Mouse (Mus musculus) embryonic fibroblast, embryonic 13.5 days (primary cell): ENCODE results near the gene Cdc14a. TPM values are rescaled to one million over a fixed set of nuclear protein-coding genes. Genes with fewer than 3 reads are reported as not detected.

ENCODE experiments used
- H3K27ac ChIP-seq: 2 replicates; pipeline ENCODE4 v1.5.1; 2012; ENCODE audit warnings: low read length, control low read depth, inconsistent platforms; ENCODE audit not compliant: insufficient read depth
- H3K4me1 ChIP-seq: 2 replicates; pipeline ENCODE4 v1.6.1; 2011; ENCODE audit warnings: low read length; ENCODE audit not compliant: control insufficient read depth, insufficient read depth
- H3K4me3 ChIP-seq: 2 replicates; pipeline ENCODE4 v1.5.1; 2011; ENCODE audit warnings: mild to moderate bottlenecking, control low read depth, low read length; ENCODE audit not compliant: insufficient read depth
- CTCF ChIP-seq: IDR thresholded peaks from 2 replicates; pipeline ENCODE4 v1.5.1; 2011; ENCODE audit warnings: mild to moderate bottlenecking, control low read depth, low read length, moderate library complexity, borderline replicate concordance; ENCODE audit not compliant: insufficient read depth
- POLR2A ChIP-seq: IDR thresholded peaks from 2 replicates; pipeline ENCODE4 v1.6.1; 2011; ENCODE audit warnings: low read depth, mild to moderate bottlenecking, control low read depth, low read length, moderate library complexity
- polyA plus RNA-seq: library from polyadenylated mRNA; stranded (reverse); fragments of >200 nt; gene quantifications from 2 replicates; pipeline ENCODE4 v1.2.4, GENCODE M21; 2011; ENCODE audit warnings: low read depth; ENCODE audit not compliant: missing spikeins, insufficient read length

The Cdc14a gene
- polyA plus RNA-seq, 1 experiment: 2.6 TPM

DNA sequence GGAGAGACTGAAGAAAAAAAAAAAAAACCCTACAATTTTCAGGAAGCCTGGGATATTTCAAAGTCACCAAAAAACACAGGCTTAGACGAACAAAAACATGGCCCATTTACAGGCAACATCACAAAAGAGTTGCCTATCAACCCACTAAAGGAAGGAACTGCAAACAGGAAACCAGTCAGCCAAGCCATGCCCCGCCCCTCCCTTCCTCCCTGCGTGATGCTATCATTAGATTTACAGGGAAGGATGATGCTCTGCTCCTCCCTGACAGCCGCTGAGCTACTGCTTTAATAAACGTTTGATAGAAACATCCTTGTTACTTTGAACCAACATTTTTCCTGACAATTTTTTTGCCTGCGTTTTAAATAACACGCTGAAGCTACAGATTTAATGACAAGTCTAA lies 39.5 kb downstream of the Cdc14a start:
- no peak for TF ChIP-seq POLR2A
- Histone ChIP-seq H3K4me1 (peaks cover 6% of the 10 kb centered on the region), H3K4me3 (no peak overlapping the region), H3K27ac (no peak overlapping the region)

DNA sequence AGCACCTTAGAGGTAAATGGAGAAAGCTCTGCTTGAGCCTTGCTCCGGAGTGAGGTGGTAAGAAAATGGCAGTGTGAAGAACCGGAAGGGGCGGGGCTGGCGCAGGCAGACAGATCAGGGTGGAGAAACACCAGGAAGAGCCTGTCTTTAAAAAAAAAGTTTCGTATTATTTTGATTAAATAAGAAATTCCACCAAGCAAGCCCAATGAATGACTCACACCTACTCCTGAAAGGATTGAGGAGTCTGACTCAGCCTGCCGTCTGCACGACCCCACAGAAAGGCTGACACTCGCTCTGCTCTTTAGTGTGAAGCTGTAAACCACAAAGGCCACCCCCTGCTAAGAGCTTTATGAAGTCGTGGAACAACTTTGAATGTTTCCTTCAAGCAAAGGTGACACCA lies 43.5 kb downstream of the Cdc14a start:
- Histone ChIP-seq H3K4me3 (no peak overlapping the region), H3K27ac (peak overlapping the region; percentile 39; the same call in 1 of the 2 replicates), H3K4me1 (peaks cover 6% of the 10 kb centered on the region)
- TF ChIP-seq POLR2A: no peak
- TF ChIP-seq CTCF: no peak

DNA sequence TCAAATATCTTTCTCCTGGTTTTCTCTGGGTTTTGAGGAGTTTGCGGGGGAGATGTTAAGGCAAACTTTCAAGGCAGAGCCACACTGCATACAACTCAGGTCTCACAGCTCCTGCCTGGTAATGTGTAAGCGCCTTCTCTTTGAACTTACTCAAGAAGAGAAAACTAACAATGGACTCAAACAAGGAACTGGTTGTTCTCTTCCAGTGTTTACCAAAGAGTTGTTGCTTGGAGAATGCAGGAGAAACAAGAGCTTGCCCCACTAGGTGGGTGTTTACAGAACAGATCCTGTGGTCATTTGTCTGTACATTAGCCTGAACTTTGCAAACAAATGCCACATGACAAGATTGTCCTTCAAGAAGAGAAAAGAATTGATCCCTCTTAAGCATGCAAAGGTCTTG lies 48.4 kb downstream of the Cdc14a start:
- TF ChIP-seq CTCF: no peak
- TF ChIP-seq POLR2A: no peak
- H3K4me3 ChIP-seq: no peak overlapping the region
- no peak overlapping the region for H3K27ac ChIP-seq
- peaks cover under 1% of the 10 kb centered on the region; the same call in 1 of the 2 replicates for H3K4me1 ChIP-seq

DNA sequence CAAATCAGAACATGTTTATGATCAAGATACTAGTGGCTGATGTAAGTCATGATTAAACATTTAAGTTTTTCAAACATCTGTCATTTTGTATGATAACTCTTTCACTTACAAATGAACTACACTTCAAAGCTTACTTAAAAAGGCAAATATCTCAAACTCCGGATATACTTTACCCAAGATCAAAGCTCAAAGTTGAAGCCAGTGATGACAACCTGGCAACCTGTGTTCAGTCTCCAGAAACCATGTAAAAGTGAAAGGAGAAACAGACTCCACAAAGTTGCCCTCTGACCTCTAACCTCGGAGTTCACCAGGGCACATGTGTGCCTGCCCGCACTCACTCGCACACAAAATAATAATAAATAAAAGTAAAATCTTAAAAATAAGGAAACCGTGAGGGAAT lies 49.3 kb downstream of the Cdc14a start:
- Histone ChIP-seq H3K4me3 (no peak overlapping the region), H3K27ac (no peak overlapping the region), H3K4me1 (no peaks in the 10 kb centered on the region)
- TF ChIP-seq POLR2A (no peak), CTCF (no peak)

DNA sequence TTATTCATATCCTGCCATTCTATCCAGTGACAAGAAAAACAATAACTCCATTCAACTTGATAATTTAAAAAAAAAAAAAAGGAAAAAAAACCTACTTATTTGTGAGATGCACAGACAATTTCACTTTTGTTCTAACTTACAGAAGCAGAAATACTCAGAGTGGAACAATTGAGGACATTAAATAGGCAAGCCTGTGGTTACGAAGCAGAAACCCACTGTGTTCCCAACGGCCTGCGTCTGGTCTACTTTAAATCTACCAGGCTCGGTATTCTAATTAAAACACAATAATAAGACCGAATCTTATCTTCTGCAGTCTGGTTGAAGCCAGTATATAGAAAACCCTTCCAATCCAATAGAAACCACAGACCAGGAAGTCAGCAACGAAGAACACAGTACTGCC lies 50.6 kb downstream of the Cdc14a start:
- no peak overlapping the region for H3K4me3 ChIP-seq
- TF ChIP-seq POLR2A (no peak), CTCF (no peak)
- H3K27ac ChIP-seq: no peak overlapping the region
- H3K4me1 ChIP-seq: no peaks in the 10 kb centered on the region

DNA sequence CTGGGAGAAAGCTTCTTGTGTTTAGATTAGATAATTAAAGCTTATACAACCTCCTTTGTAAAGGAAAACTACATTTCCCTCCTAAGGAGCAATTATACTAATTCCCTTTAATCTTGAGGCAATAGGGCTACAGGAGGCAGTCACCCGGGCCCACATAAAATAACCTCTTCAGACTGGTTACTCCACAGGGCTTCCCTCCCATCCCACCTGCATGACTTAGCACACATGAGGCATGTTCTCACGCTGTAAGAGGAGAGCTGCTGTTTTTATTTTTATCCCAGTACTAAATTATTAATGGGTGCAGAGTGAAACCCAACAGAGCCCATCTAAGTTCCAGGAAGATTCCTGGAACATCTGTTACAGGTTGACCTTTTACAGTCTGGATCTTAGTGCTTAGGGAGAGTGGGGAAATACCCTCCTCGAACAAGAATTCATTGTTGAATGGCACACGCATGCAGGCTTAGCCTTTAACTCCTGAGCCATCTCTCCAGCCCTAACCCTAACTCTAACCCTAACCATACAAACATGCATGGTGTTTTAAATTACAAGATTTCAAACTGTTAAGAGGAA lies 54.9 kb downstream of the Cdc14a start:
- TF ChIP-seq POLR2A (no peak), CTCF (no peak)
- no peak overlapping the region for H3K4me3 ChIP-seq
- H3K27ac ChIP-seq: no peak overlapping the region
- no peaks in the 10 kb centered on the region for H3K4me1 ChIP-seq

DNA sequence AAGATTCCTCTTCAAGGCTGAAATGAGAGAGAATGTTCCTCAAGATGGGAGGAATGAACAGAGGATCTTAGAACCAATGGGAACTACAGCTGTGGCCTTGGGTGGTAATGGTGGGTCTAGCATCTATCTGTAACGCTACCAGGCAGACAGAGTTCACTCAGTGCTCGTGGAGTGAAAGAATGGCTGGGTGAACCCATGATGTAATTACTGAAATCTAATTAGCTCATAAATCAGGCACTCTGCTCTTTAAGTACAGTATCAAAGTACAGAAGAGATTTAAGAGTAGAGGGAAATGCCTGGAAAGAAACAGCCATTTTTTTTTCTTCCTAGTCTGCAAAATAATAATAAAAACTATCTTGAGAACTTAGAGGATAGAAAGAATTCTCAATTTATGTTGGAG lies 57.7 kb downstream of the Cdc14a start:
- no peak overlapping the region for H3K27ac ChIP-seq
- TF ChIP-seq CTCF (no peak), POLR2A (no peak)
- no peak overlapping the region for H3K4me3 ChIP-seq
- no peaks in the 10 kb centered on the region for H3K4me1 ChIP-seq

DNA sequence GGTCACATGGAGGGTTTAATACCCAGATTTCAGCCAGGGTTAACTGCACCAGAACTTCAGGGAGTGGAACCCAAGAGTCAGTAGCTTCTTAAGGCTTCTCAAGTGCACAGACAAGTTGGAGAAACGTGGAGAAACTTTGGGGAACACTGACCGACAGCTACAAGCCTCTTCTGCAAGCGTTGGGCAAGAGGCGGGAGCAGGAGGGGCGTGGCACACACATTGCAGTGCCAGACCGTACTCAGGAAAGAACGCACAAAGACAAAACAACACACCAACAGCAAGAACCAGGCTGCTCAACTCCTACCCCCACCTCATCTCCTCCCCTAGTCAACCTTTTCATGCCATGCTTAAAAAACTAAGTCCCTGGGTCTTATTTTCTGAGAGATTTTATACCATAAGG lies 61.9 kb downstream of the Cdc14a start:
- TF ChIP-seq CTCF (no peak), POLR2A (no peak)
- H3K4me3 ChIP-seq: no peak overlapping the region
- H3K4me1 ChIP-seq: no peaks in the 10 kb centered on the region
- no peak overlapping the region for H3K27ac ChIP-seq

DNA sequence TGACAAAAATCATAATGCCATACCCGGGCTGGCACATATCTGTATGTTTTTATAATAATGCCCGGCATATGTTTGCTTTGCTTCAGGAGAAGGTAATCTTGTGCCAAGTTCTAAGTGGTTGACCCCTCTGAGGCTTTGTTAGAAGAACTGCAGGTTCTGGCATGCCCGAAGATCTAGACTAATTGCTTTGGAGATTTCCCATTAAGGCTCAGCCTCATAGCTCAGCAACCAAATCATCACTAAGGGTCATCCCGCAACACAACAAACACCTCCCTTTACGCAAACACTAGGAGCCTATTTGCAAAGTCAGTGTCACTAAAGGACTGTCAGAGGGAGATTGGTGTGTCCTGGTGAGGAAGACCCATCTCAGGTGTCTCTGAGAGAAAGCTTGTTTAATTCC lies 62.7 kb downstream of the Cdc14a start:
- TF ChIP-seq POLR2A (no peak), CTCF (no peak)
- Histone ChIP-seq H3K27ac (no peak overlapping the region), H3K4me1 (no peaks in the 10 kb centered on the region), H3K4me3 (no peak overlapping the region)

DNA sequence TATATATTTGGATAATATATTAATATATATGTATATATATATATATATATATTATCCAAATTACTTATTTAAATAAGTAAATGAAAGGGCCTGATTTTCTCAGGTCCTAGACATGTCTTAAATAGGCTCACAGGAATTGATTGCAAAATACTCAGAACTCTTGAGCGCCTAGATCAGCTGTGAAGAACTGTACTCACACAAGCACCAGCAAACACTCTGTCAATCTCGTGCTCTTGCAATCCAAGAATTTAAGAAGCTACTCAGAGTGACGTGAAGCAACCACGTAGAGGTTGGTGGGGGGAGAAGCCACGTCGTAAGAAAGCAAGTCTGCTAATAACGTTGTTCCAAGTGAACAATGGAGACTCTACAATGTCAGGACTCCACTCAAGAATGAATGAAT lies 66.0 kb downstream of the Cdc14a start:
- Histone ChIP-seq H3K27ac (no peak overlapping the region), H3K4me1 (no peaks in the 10 kb centered on the region)

DNA sequence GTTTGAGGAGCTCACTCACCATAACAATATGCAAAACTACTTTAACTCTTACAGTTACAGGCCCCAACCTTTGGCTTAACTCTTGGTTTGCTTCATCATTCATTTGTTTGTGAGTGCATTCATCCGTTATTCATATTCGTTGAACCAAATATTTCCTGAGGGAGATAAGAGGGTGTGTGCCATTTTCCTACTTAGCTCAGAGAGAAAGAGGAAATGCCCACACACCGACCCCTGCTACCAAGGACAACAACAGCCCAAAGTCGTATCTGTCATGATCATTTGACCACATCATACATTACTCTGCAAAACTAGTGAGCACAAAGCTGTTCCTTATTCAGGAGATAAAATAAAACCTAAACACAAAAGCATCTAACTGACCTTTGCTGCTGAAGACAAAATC lies 66.7 kb downstream of the Cdc14a start:
- H3K4me1 ChIP-seq: no peaks in the 10 kb centered on the region
- H3K27ac ChIP-seq: no peak overlapping the region
- no peak overlapping the region for H3K4me3 ChIP-seq
- no peak for TF ChIP-seq CTCF

More for the DNA sequence above, 66.0 kb downstream of the Cdc14a start:
- no peak for TF ChIP-seq POLR2A
- TF ChIP-seq CTCF: no peak
- no peak overlapping the region for H3K4me3 ChIP-seq
